Mouse (Mus musculus) left cerebral cortex, postnatal 25 days (tissue): Measurements from ENCODE around the gene Pitpnm1. TPM values are rescaled to one million over a fixed set of nuclear protein-coding genes. Genes with fewer than 3 reads are reported as not detected.

Experiments used
- total RNA-seq, 2 experiments: library from RNA; stranded (reverse); gene quantifications; 2 replicates each; pipeline ENCODE4 v1.2.3; 2021

The Pitpnm1 gene
- total RNA-seq, 2 experiments from 2014 or later = 208 to 215 TPM

Other genes with a start within 250 kb of the Pitpnm1 start
- gene Chka, start 248.2 kb upstream of the Pitpnm1 start, total RNA-seq = 10 to 100 TPM; 82.8 to 93.7 TPM
- gene Tcirg1, start 192.9 kb upstream of the Pitpnm1 start, total RNA-seq = 10 to 100 TPM; 15.3 to 16.4 TPM
- gene Ndufs8, start 187.2 kb upstream of the Pitpnm1 start, total RNA-seq = 100 to 1,000 TPM; 124 to 137 TPM
- gene Aldh3b1, start 170.2 kb upstream of the Pitpnm1 start, total RNA-seq = 1 to 10 TPM; 2.2 to 2.4 TPM
- gene Unc93b1, start 164.8 kb upstream of the Pitpnm1 start, total RNA-seq = 10 to 100 TPM; 14.1 to 16.1 TPM
- gene Aldh3b3, start 141.4 kb upstream of the Pitpnm1 start, total RNA-seq = under 1 TPM in 1 of 2 experiments, not detected in 1; 0.11 TPM
- 1 to 10 TPM; 1.7 to 2.1 TPM for gene Aldh3b2, start 127.7 kb upstream of the Pitpnm1 start, total RNA-seq
- gene Acy3, start 113.4 kb upstream of the Pitpnm1 start, total RNA-seq = 1 to 10 TPM; 3.2 to 3.4 TPM
- gene Tbx10, start 107.2 kb upstream of the Pitpnm1 start, total RNA-seq = not detected
- gene Nudt8, start 99.4 kb upstream of the Pitpnm1 start, total RNA-seq = 1 to 10 TPM; 7.0 to 7.3 TPM
- gene Gm49405, start 99.4 kb upstream of the Pitpnm1 start, total RNA-seq = 1 to 10 TPM; 1.1 to 1.6 TPM
- 1 to 10 TPM; 4.4 to 5.1 TPM for gene Doc2g, start 96.7 kb upstream of the Pitpnm1 start, total RNA-seq
- 100 to 1,000 TPM; 221 to 241 TPM for gene Ndufv1, start 87.2 kb upstream of the Pitpnm1 start, total RNA-seq
- 100 to 1,000 TPM; 266 to 294 TPM for gene Gstp1, start 62.0 kb upstream of the Pitpnm1 start, total RNA-seq
- gene Gstp2, start 54.0 kb upstream of the Pitpnm1 start, total RNA-seq = 10 to 100 TPM; 30.7 to 33.1 TPM
- gene Gstp3, start 40.4 kb upstream of the Pitpnm1 start, total RNA-seq = not detected
- gene Cabp2, start 18.4 kb upstream of the Pitpnm1 start, total RNA-seq = not detected
- 10 to 100 TPM; 31.8 to 35.3 TPM for gene Cdk2ap2, start 2.8 kb upstream of the Pitpnm1 start, total RNA-seq
- gene Aip, start 25.9 kb downstream of the Pitpnm1 start, total RNA-seq = 100 to 1,000 TPM; 116 to 118 TPM
- not detected for gene Gpr152, start 39.8 kb downstream of the Pitpnm1 start, total RNA-seq
- gene Cabp4, start 44.0 kb downstream of the Pitpnm1 start, total RNA-seq = not detected
- gene Coro1b, start 48.6 kb downstream of the Pitpnm1 start, total RNA-seq = 10 to 100 TPM; 75.6 to 82.8 TPM
- 1 to 10 TPM; 1.1 to 2.0 TPM for gene Ptprcap, start 53.6 kb downstream of the Pitpnm1 start, total RNA-seq
- 10 to 100 TPM; 28.5 to 32.0 TPM for gene Rps6kb2, start 63.4 kb downstream of the Pitpnm1 start, total RNA-seq
- gene Carns1, start 75.5 kb downstream of the Pitpnm1 start, total RNA-seq = 1 to 10 TPM; 6.6 to 8.7 TPM
- gene Tbc1d10c, start 91.3 kb downstream of the Pitpnm1 start, total RNA-seq = 1 to 10 TPM; 1.3 to 2.0 TPM
- gene Ppp1ca, start 92.1 kb downstream of the Pitpnm1 start, total RNA-seq = 100 to 1,000 TPM; 318 to 320 TPM
- gene Rad9a, start 101.7 kb downstream of the Pitpnm1 start, total RNA-seq = 1 to 10 TPM; 6.9 to 8.0 TPM
- 1 to 10 TPM in 1 of 2 experiments, under 1 TPM in 1; 0.96 to 1.2 TPM for gene Clcf1, start 114.2 kb downstream of the Pitpnm1 start, total RNA-seq
- gene AC109138.7, start 114.4 kb downstream of the Pitpnm1 start, total RNA-seq = not detected
- gene Pold4, start 131.9 kb downstream of the Pitpnm1 start, total RNA-seq = 10 to 100 TPM; 14.0 to 18.6 TPM
- gene Ssh3, start 169.2 kb downstream of the Pitpnm1 start, total RNA-seq = 10 to 100 TPM; 52.3 to 58.2 TPM
- gene Ankrd13d, start 183.1 kb downstream of the Pitpnm1 start, total RNA-seq = 10 to 100 TPM; 70.0 to 76.6 TPM
- 100 to 1,000 TPM; 217 to 223 TPM for gene Grk2, start 206.2 kb downstream of the Pitpnm1 start, total RNA-seq